Mouse (Mus musculus) hindbrain, embryonic 12.5 days (tissue): ENCODE measurements around the gene Fkbp15. TPM values are rescaled to one million over a fixed set of nuclear protein-coding genes. Genes with fewer than 3 reads are reported as not detected.

Source experiments
- ATAC-seq: fragments of 200-750 bp; cut with Nextera tagmentation; 2 replicates; pipeline ENCODE4 v1.8.0; 2017; ENCODE audit warnings: moderate TSS enrichment; ENCODE audit not compliant: low FRiP score
- H3K27ac ChIP-seq: fragments of 300-500 bp; sonication (generic); 2 replicates; pipeline ENCODE4 v1.5.1; 2016; ENCODE audit warnings: mild to moderate bottlenecking
- H3K27me3 ChIP-seq: fragments of 300-500 bp; sonication (generic); 2 replicates; pipeline ENCODE4 v1.6.1; 2016; ENCODE audit warnings: mild to moderate bottlenecking
- H3K36me3 ChIP-seq: fragments of 300-500 bp; sonication (generic); 2 replicates; pipeline ENCODE4 v1.6.1; 2016; ENCODE audit warnings: mild to moderate bottlenecking
- H3K4me1 ChIP-seq: fragments of 300-500 bp; sonication (generic); 2 replicates; pipeline ENCODE4 v1.6.1; 2016
- H3K4me2 ChIP-seq: fragments of 300-500 bp; sonication (generic); replicated peaks from 2 replicates; pipeline ENCODE4 v1.6.1; 2016; ENCODE audit warnings: mild to moderate bottlenecking
- H3K4me3 ChIP-seq: fragments of 300-500 bp; sonication (generic); 2 replicates; pipeline ENCODE4 v1.5.1; 2016; ENCODE audit warnings: mild to moderate bottlenecking
- H3K9ac ChIP-seq: fragments of 300-500 bp; sonication (generic); 2 replicates; pipeline ENCODE4 v1.6.1; 2016; ENCODE audit warnings: mild to moderate bottlenecking, moderate library complexity
- H3K9me3 ChIP-seq: fragments of 300-500 bp; sonication (generic); replicated peaks from 2 replicates; pipeline ENCODE4 v1.6.1; 2016; ENCODE audit warnings: mild to moderate bottlenecking
- WGBS: fragments of 180-500 bp; shearing (Covaris S2); methylation state at CpG from one replicate; pipeline ENCODE4 v1.1.7; 2016; 5-methylcytosine and 5-hydroxymethylcytosine counted together
- polyA plus RNA-seq: library from polyadenylated mRNA; unstranded; fragments of >200 nt; fragmentation: Nextera tagmentation; extraction: Ambion mirVana; gene quantifications from 2 replicates; pipeline ENCODE4 v1.2.1, GENCODE M21; 2016

The Fkbp15 gene
- polyA plus RNA-seq, 1 experiment from 2014 or later, result 26.4 TPM

- Histone ChIP-seq H3K9ac (peak overlapping the region; percentile 66), H3K9me3 (no peaks in the 10 kb centered on the region), H3K4me1 (peaks cover 16% of the 10 kb centered on the region), H3K36me3 (0 out of 2 replicates have a peak, but pooled peaks cover 3% of the 10 kb centered on the region), H3K27me3 (no peaks in the 10 kb centered on the region), H3K27ac (no peak overlapping the region), H3K4me3 (peak overlapping the region; percentile 62), H3K4me2 (peak overlapping the region; percentile 85)
- ATAC-seq, result no peak; the same call in 1 of the 2 replicates
- 13% methylated on average over 12 of the region's 12 CpGs for WGBS
These were observed 73.1 kb downstream of the Fkbp15 start for GRCm38 (mm10) chr4:62286992-62287900.

- Histone ChIP-seq H3K27ac (no peak overlapping the region), H3K9ac (peak overlapping the region; percentile 66), H3K36me3 (0 out of 2 replicates have a peak, but pooled peaks cover 3% of the 10 kb centered on the region), H3K4me1 (peaks cover 14% of the 10 kb centered on the region), H3K4me3 (peak overlapping the region; percentile 62), H3K9me3 (no peaks in the 10 kb centered on the region), H3K4me2 (peak overlapping the region; percentile 85), H3K27me3 (no peaks in the 10 kb centered on the region)
- WGBS, result under 1% methylated on average over 54 of the region's 55 CpGs
- ATAC-seq, result peak; percentile 92
These were observed 73.9 kb downstream of the Fkbp15 start for GRCm38 (mm10) chr4:62286257-62286991.

GRCm38 (mm10) chr4:62285576-62285975 lies 74.8 kb downstream of the Fkbp15 start:
- Histone ChIP-seq H3K4me2 (no peak overlapping the region), H3K4me3 (0 out of 2 replicates have a peak overlapping the region, but pooled peaks have one; percentile 62), H3K9me3 (no peaks in the 10 kb centered on the region), H3K27me3 (no peaks in the 10 kb centered on the region), H3K9ac (no peak overlapping the region), H3K36me3 (0 out of 2 replicates have a peak, but pooled peaks cover 3% of the 10 kb centered on the region), H3K4me1 (peaks cover 14% of the 10 kb centered on the region), H3K27ac (no peak overlapping the region)
- no peak for ATAC-seq
- WGBS, result 80% methylated on average over 8 of the region's 8 CpGs

GRCm38 (mm10) chr4:62282969-62283368 lies 77.4 kb downstream of the Fkbp15 start:
- H3K27ac ChIP-seq, result no peak overlapping the region
- H3K4me1 ChIP-seq, result peaks cover 11% of the 10 kb centered on the region
- 90% methylated on average over 7 of the region's 7 CpGs for WGBS
- H3K27me3 ChIP-seq, result no peaks in the 10 kb centered on the region
- ATAC-seq, result no peak
- H3K36me3 ChIP-seq, result no peaks in the 10 kb centered on the region
- no peak overlapping the region for H3K4me3 ChIP-seq
- H3K9ac ChIP-seq, result no peak overlapping the region
- no peaks in the 10 kb centered on the region for H3K9me3 ChIP-seq
- H3K4me2 ChIP-seq, result no peak overlapping the region

- 56% methylated on average over 5 of the region's 5 CpGs for WGBS
- H3K4me3 ChIP-seq, result no peak overlapping the region
- no peak overlapping the region for H3K9ac ChIP-seq
- H3K9me3 ChIP-seq, result no peaks in the 10 kb centered on the region
- no peaks in the 10 kb centered on the region for H3K27me3 ChIP-seq
- no peaks in the 10 kb centered on the region; the same call in 1 of the 2 replicates for H3K4me1 ChIP-seq
- H3K36me3 ChIP-seq, result no peaks in the 10 kb centered on the region
- H3K4me2 ChIP-seq, result no peak overlapping the region
- ATAC-seq, result no peak
- no peak overlapping the region for H3K27ac ChIP-seq
These were observed 79.0 kb downstream of the Fkbp15 start for GRCm38 (mm10) chr4:62281319-62281718.

GRCm38 (mm10) chr4:62278081-62278480 lies 82.3 kb downstream of the Fkbp15 start:
- Histone ChIP-seq H3K27me3 (no peaks in the 10 kb centered on the region), H3K4me1 (peaks cover 10% of the 10 kb centered on the region), H3K9ac (no peak overlapping the region), H3K27ac (no peak overlapping the region), H3K4me2 (no peak overlapping the region), H3K9me3 (no peaks in the 10 kb centered on the region), H3K4me3 (no peak overlapping the region), H3K36me3 (no peaks in the 10 kb centered on the region)
- no peak for ATAC-seq
- 64% methylated on average over 4 of the region's 4 CpGs for WGBS

- no peak overlapping the region for H3K9ac ChIP-seq
- ATAC-seq, result no peak
- H3K4me2 ChIP-seq, result no peak overlapping the region
- H3K36me3 ChIP-seq, result no peaks in the 10 kb centered on the region
- H3K4me1 ChIP-seq, result peaks cover 10% of the 10 kb centered on the region
- H3K9me3 ChIP-seq, result no peaks in the 10 kb centered on the region
- no peak overlapping the region for H3K27ac ChIP-seq
- no peak overlapping the region for H3K4me3 ChIP-seq
- H3K27me3 ChIP-seq, result no peaks in the 10 kb centered on the region
- WGBS, result 72% methylated on average over 3 of the region's 3 CpGs
These were observed 83.1 kb downstream of the Fkbp15 start for GRCm38 (mm10) chr4:62277222-62277621.

- H3K4me2 ChIP-seq, result no peak overlapping the region
- H3K9me3 ChIP-seq, result no peaks in the 10 kb centered on the region
- H3K4me1 ChIP-seq, result peaks cover 10% of the 10 kb centered on the region
- ATAC-seq, result no peak
- H3K9ac ChIP-seq, result no peak overlapping the region
- H3K4me3 ChIP-seq, result no peak overlapping the region
- H3K36me3 ChIP-seq, result no peaks in the 10 kb centered on the region
- H3K27me3 ChIP-seq, result no peaks in the 10 kb centered on the region
- WGBS, result 83% methylated on average over 10 of the region's 10 CpGs
- H3K27ac ChIP-seq, result no peak overlapping the region
These were observed 83.7 kb downstream of the Fkbp15 start for GRCm38 (mm10) chr4:62276642-62277041.

GRCm38 (mm10) chr4:62274841-62275536 lies 85.4 kb downstream of the Fkbp15 start:
- Histone ChIP-seq H3K27ac (peak overlapping the region; percentile 64), H3K4me1 (peaks cover 10% of the 10 kb centered on the region), H3K9ac (no peak overlapping the region), H3K36me3 (no peaks in the 10 kb centered on the region), H3K9me3 (no peaks in the 10 kb centered on the region), H3K4me2 (peak overlapping the region; percentile 19; the same call in 1 of the 2 replicates), H3K4me3 (no peak overlapping the region), H3K27me3 (no peaks in the 10 kb centered on the region)
- 11% methylated on average over 12 of the region's 12 CpGs for WGBS
- ATAC-seq, result peak; percentile 92

- H3K9me3 ChIP-seq, result no peaks in the 10 kb centered on the region
- no peak overlapping the region for H3K4me3 ChIP-seq
- H3K4me2 ChIP-seq, result no peak overlapping the region
- no peak overlapping the region for H3K9ac ChIP-seq
- no peaks in the 10 kb centered on the region for H3K27me3 ChIP-seq
- H3K4me1 ChIP-seq, result peaks cover 10% of the 10 kb centered on the region
- H3K36me3 ChIP-seq, result no peaks in the 10 kb centered on the region
- WGBS, result 93% methylated on average over 10 of the region's 10 CpGs
- ATAC-seq, result no peak
- H3K27ac ChIP-seq, result no peak overlapping the region
These were observed 86.4 kb downstream of the Fkbp15 start for GRCm38 (mm10) chr4:62273916-62274315.

GRCm38 (mm10) chr4:62272696-62273095 lies 87.7 kb downstream of the Fkbp15 start:
- no peaks in the 10 kb centered on the region for H3K36me3 ChIP-seq
- H3K27ac ChIP-seq, result no peak overlapping the region
- WGBS, result 89% methylated on average over 10 of the region's 10 CpGs
- no peaks in the 10 kb centered on the region for H3K27me3 ChIP-seq
- H3K4me3 ChIP-seq, result no peak overlapping the region
- peaks cover 10% of the 10 kb centered on the region for H3K4me1 ChIP-seq
- no peak overlapping the region for H3K4me2 ChIP-seq
- no peak overlapping the region for H3K9ac ChIP-seq
- no peaks in the 10 kb centered on the region for H3K9me3 ChIP-seq
- no peak for ATAC-seq

GRCm38 (mm10) chr4:62267101-62267500 lies 93.2 kb downstream of the Fkbp15 start:
- Histone ChIP-seq H3K9ac (no peak overlapping the region), H3K27me3 (no peaks in the 10 kb centered on the region), H3K36me3 (no peaks in the 10 kb centered on the region), H3K27ac (no peak overlapping the region), H3K9me3 (no peaks in the 10 kb centered on the region), H3K4me2 (no peak overlapping the region), H3K4me3 (no peak overlapping the region), H3K4me1 (no peaks in the 10 kb centered on the region)
- WGBS, result 86% methylated on average over 10 of the region's 10 CpGs
- ATAC-seq, result no peak
